Mouse (Mus musculus): Measurements from ENCODE around the gene Gm10645. TPM values are rescaled to one million over a fixed set of nuclear protein-coding genes. Genes with fewer than 3 reads are reported as not detected.

The Gm10645 gene
- polyA plus RNA-seq, 1 experiment from 2014 or later: 1.1 TPM

GRCm38 (mm10) chr8:83165235-83165930, 587 bp downstream of the Gm10645 start, which contains the start of gene Tbc1d9:
Gene Tbc1d9, plus strand, starts transcription at chr8:83165352.
- peaks cover 8% of the 10 kb centered on the region for H3K4me1 ChIP-seq
- peak; percentile 93 for ATAC-seq (replicated peaks; ENCODE audit: low FRiP score)
- no peaks in the 10 kb centered on the region for H3K36me3 ChIP-seq
- H3K27ac ChIP-seq: peak within 1 kb of the TSS; percentile 89
- WGBS: under 1% methylated on average over 63 of the region's 63 CpGs
- H3K4me2 ChIP-seq: peak within 1 kb of the TSS; percentile 89
- peak within 1 kb of the TSS; percentile 80 for H3K9ac ChIP-seq
- H3K9me3 ChIP-seq (replicated peaks): no peaks in the 10 kb centered on the region
- peaks cover 11% of the 10 kb centered on the region; the same call in 1 of the 2 replicates for H3K27me3 ChIP-seq
- peak within 1 kb of the TSS; percentile 67 for H3K4me3 ChIP-seq (replicated peaks)

GRCm38 (mm10) chr8:83160613-83161012, 5.4 kb downstream of the Gm10645 start:
- no peak overlapping the region for H3K9ac ChIP-seq
- H3K27me3 ChIP-seq: 0 out of 2 replicates have a peak, but pooled peaks cover 7% of the 10 kb centered on the region
- 76% methylated on average over 2 of the region's 2 CpGs for WGBS
- no peak overlapping the region for H3K27ac ChIP-seq
- ATAC-seq (replicated peaks; ENCODE audit: low FRiP score): no peak
- no peaks in the 10 kb centered on the region for H3K9me3 ChIP-seq (replicated peaks)
- H3K4me3 ChIP-seq (replicated peaks): no peak overlapping the region
- peaks cover 5% of the 10 kb centered on the region for H3K4me1 ChIP-seq
- H3K4me2 ChIP-seq: no peak overlapping the region
- no peaks in the 10 kb centered on the region for H3K36me3 ChIP-seq

DNA sequence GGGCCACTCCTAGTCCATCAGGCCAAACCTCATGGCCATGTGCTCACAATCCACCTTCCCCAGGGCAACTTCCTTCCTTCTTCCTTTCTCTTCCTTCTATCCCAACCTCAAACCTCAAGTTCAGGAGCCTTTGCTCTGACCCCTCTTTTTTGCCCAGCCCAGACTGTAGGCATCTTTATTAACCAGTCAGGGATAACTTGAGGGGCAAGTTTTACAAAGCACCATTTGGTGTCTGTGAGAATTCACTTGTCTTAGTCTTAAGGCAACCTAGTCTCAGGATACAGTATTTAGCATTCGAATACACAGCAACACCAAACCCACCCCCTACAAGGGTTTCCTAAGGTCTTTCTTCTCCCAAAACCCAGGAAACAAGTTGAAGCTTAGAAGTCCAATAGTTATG, 6.4 kb downstream of the Gm10645 start:
- H3K27ac ChIP-seq: no peak overlapping the region
- no peaks in the 10 kb centered on the region for H3K36me3 ChIP-seq
- H3K4me3 ChIP-seq (replicated peaks): no peak overlapping the region
- whole genome bisulfite sequencing: 66% methylated on average over 1 of the region's 1 CpGs
- H3K4me1 ChIP-seq: 0 out of 2 replicates have a peak, but pooled peaks cover 4% of the 10 kb centered on the region
- 0 out of 2 replicates have a peak, but pooled peaks cover 7% of the 10 kb centered on the region for H3K27me3 ChIP-seq
- no peak for ATAC-seq (replicated peaks; ENCODE audit: low FRiP score)
- H3K9me3 ChIP-seq (replicated peaks): no peaks in the 10 kb centered on the region
- no peak overlapping the region for H3K4me2 ChIP-seq
- no peak overlapping the region for H3K9ac ChIP-seq

DNA sequence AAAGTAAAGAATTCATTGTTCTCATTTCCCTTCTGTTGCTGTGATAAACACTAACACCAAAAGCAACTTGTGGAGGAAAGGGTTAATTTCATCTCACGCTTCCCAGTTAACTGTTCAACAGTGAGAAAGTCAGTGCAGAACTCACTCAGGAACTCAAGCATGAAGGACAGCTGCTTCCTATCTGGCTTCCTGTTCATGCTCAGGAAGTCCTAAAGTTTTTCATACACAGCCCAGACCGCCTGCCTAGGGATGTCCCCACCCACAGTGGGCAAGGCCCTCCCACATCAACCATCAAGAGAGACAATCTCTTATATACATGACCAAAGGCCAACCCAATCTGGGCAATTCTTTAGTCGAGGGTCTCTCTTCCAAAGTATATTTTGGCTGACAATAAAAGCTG, 7.0 kb downstream of the Gm10645 start:
- 0 out of 2 replicates have a peak, but pooled peaks cover 3% of the 10 kb centered on the region for H3K27me3 ChIP-seq
- H3K9me3 ChIP-seq (replicated peaks): no peaks in the 10 kb centered on the region
- WGBS: 45% methylated on average over 3 of the region's 3 CpGs
- no peaks in the 10 kb centered on the region for H3K36me3 ChIP-seq
- H3K4me2 ChIP-seq: no peak overlapping the region
- no peak overlapping the region for H3K27ac ChIP-seq
- no peak overlapping the region for H3K4me3 ChIP-seq (replicated peaks)
- H3K9ac ChIP-seq: no peak overlapping the region
- ATAC-seq (replicated peaks; ENCODE audit: low FRiP score): no peak
- 0 out of 2 replicates have a peak, but pooled peaks cover 4% of the 10 kb centered on the region for H3K4me1 ChIP-seq

GRCm38 (mm10) chr8:83155110-83155509, 10.9 kb downstream of the Gm10645 start:
- H3K36me3 ChIP-seq: no peaks in the 10 kb centered on the region
- H3K4me1 ChIP-seq: 0 out of 2 replicates have a peak, but pooled peaks cover 4% of the 10 kb centered on the region
- no peaks in the 10 kb centered on the region for H3K9me3 ChIP-seq (replicated peaks)
- no peak for ATAC-seq (replicated peaks; ENCODE audit: low FRiP score)
- H3K4me3 ChIP-seq (replicated peaks): no peak overlapping the region
- no peaks in the 10 kb centered on the region for H3K27me3 ChIP-seq
- H3K27ac ChIP-seq: no peak overlapping the region
- H3K4me2 ChIP-seq: no peak overlapping the region
- 17% methylated on average over 4 of the region's 4 CpGs for WGBS
- H3K9ac ChIP-seq: no peak overlapping the region

- H3K4me2 ChIP-seq: no peak overlapping the region
- H3K9ac ChIP-seq: no peak overlapping the region
- H3K9me3 ChIP-seq (replicated peaks): no peaks in the 10 kb centered on the region
- no peaks in the 10 kb centered on the region for H3K36me3 ChIP-seq
- no peak overlapping the region for H3K4me3 ChIP-seq (replicated peaks)
- 0 out of 2 replicates have a peak, but pooled peaks cover 4% of the 10 kb centered on the region for H3K4me1 ChIP-seq
- no peaks in the 10 kb centered on the region for H3K27me3 ChIP-seq
- no peak for ATAC-seq (replicated peaks; ENCODE audit: low FRiP score)
- 34% methylated on average over 4 of the region's 4 CpGs for WGBS
- H3K27ac ChIP-seq: no peak overlapping the region
These were observed 13.5 kb downstream of the Gm10645 start for GRCm38 (mm10) chr8:83152470-83152869.

DNA sequence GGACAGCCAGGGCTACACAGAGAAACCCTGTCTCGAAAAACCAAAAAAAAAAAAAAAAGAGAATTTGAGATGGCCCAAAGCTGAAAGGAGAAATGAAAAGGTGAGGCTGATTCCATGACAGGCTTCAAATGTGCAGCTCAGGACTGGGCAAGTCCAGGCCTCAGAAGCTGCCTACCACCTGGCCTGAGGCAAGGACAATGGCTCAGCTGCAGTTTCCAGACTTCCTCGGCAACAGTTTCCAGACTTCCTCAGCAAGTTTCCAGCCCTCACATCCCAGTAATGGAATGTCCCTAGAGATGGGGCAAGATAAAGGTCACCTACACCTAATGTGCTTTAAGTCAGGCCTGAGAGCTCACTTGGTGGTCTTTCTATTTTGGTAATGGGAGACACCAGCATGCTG, 13.9 kb downstream of the Gm10645 start:
- Histone ChIP-seq H3K4me3 (replicated peaks) (no peak overlapping the region), H3K9me3 (replicated peaks) (no peaks in the 10 kb centered on the region), H3K27ac (no peak overlapping the region), H3K4me1 (0 out of 2 replicates have a peak, but pooled peaks cover 4% of the 10 kb centered on the region), H3K9ac (no peak overlapping the region), H3K27me3 (no peaks in the 10 kb centered on the region), H3K4me2 (no peak overlapping the region), H3K36me3 (no peaks in the 10 kb centered on the region)
- WGBS: 71% methylated on average over 2 of the region's 2 CpGs
- no peak for ATAC-seq (replicated peaks; ENCODE audit: low FRiP score)

DNA sequence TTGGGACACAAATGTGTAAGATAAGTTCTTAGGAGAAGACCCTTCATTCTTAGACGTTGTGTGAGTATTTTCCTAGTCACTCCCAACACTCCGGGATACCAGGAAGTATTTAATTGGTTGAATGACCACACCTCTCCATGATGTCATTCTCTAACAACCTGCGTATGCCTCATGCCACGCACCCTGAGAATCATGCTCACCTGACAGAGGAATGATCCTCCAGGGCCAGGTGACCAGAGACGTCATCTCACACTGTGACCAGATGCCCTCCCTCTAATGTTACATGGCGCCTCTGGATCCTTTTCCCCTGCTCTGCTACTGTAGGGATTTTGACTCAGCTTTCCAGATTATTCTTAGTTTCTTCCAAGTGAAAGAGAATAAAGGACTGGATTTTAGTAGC, 16.8 kb downstream of the Gm10645 start:
- Histone ChIP-seq H3K9me3 (replicated peaks) (no peaks in the 10 kb centered on the region), H3K4me1 (no peaks in the 10 kb centered on the region), H3K27ac (no peak overlapping the region), H3K36me3 (no peaks in the 10 kb centered on the region), H3K27me3 (no peaks in the 10 kb centered on the region), H3K4me2 (no peak overlapping the region), H3K4me3 (replicated peaks) (no peak overlapping the region), H3K9ac (no peak overlapping the region)
- no peak for ATAC-seq (replicated peaks; ENCODE audit: low FRiP score)
- WGBS: 81% methylated on average over 6 of the region's 6 CpGs

DNA sequence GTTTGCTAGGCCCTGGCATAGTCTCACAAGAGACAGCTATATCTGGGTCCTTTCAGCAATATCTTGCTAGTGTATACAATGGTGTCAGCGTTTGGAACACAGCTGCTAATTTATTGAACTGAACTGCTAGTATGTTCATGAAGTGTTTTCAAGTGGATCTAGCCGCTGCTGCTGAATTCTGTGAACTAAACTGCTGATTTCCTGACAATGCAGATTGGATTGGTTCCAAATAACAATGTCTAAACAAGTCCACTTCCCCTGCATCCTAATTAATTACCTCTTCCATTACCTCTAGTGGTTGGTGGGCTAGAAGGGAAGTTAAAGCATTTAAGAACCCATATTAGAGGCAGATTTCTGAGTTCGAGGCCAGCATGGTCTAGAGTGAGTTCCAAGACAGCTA, 20.5 kb downstream of the Gm10645 start:
- Histone ChIP-seq H3K27me3 (no peaks in the 10 kb centered on the region), H3K9ac (no peak overlapping the region), H3K9me3 (replicated peaks) (no peaks in the 10 kb centered on the region), H3K36me3 (no peaks in the 10 kb centered on the region), H3K27ac (no peak overlapping the region), H3K4me3 (replicated peaks) (no peak overlapping the region), H3K4me1 (0 out of 2 replicates have a peak, but pooled peaks cover 3% of the 10 kb centered on the region), H3K4me2 (no peak overlapping the region)
- WGBS: 78% methylated on average over 3 of the region's 3 CpGs
- no peak for ATAC-seq (replicated peaks; ENCODE audit: low FRiP score)

- no peak for ATAC-seq (replicated peaks; ENCODE audit: low FRiP score)
- Histone ChIP-seq H3K27me3 (no peaks in the 10 kb centered on the region), H3K4me2 (no peak overlapping the region), H3K36me3 (no peaks in the 10 kb centered on the region), H3K4me1 (peaks cover 7% of the 10 kb centered on the region), H3K27ac (no peak overlapping the region), H3K4me3 (replicated peaks) (no peak overlapping the region), H3K9ac (no peak overlapping the region), H3K9me3 (replicated peaks) (no peaks in the 10 kb centered on the region)
- WGBS: 91% methylated on average over 4 of the region's 4 CpGs
These were observed 21.4 kb downstream of the Gm10645 start for GRCm38 (mm10) chr8:83144601-83145000.

DNA sequence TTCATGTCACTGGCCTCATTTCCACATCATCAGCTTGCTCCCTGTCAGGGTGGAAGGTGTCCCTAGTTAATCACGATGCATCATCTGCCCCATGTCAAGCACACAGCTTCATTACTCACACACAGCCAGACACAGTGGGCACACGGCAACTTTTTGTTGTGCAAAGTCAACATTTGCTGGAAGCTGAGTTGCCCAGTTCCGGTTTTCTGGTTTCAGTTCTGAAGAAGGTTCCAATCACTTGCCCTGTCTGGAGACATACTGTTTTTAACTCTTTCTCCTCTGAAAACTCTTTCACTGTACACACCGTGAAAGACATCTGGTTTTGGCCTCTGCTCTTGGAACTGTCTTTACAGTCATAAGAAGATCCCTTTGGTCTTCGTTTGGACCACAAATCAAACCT, 24.6 kb downstream of the Gm10645 start:
- Histone ChIP-seq H3K4me3 (replicated peaks) (no peak overlapping the region), H3K27me3 (no peaks in the 10 kb centered on the region), H3K36me3 (no peaks in the 10 kb centered on the region), H3K27ac (no peak overlapping the region), H3K4me1 (peaks cover 7% of the 10 kb centered on the region), H3K4me2 (no peak overlapping the region), H3K9me3 (replicated peaks) (no peaks in the 10 kb centered on the region), H3K9ac (no peak overlapping the region)
- WGBS: 62% methylated on average over 5 of the region's 5 CpGs
- ATAC-seq (replicated peaks; ENCODE audit: low FRiP score): no peak

- ATAC-seq (replicated peaks; ENCODE audit: low FRiP score): no peak
- H3K9ac ChIP-seq: no peak overlapping the region
- H3K27me3 ChIP-seq: no peaks in the 10 kb centered on the region
- no peaks in the 10 kb centered on the region for H3K9me3 ChIP-seq (replicated peaks)
- H3K36me3 ChIP-seq: no peaks in the 10 kb centered on the region
- H3K4me1 ChIP-seq: peaks cover 7% of the 10 kb centered on the region
- H3K27ac ChIP-seq: no peak overlapping the region
- 48% methylated on average over 3 of the region's 3 CpGs for WGBS
- no peak overlapping the region for H3K4me2 ChIP-seq
- no peak overlapping the region for H3K4me3 ChIP-seq (replicated peaks)
These were observed 25.3 kb downstream of the Gm10645 start for GRCm38 (mm10) chr8:83140701-83141111.
